Mouse (Mus musculus) spleen, postnatal 14 days (tissue): ENCODE results near the gene Opcml.

Source experiments
- DNase-seq, 2 experiments: peaks; one replicate each; pipeline ENCODE4 v3.0.0; 2021 to 2022; ENCODE audit warnings: low spot score in 2 of 2

The Opcml gene

GRCm38 (mm10) chr9:28319021-28319755, 528.6 kb downstream of the Opcml start:
- no peak for DNase-seq

GRCm38 (mm10) chr9:28319802-28320201, 529.2 kb downstream of the Opcml start:
- DNase-seq: no peak

- DNase-seq: no peak
Observed at GRCm38 (mm10) chr9:28327985-28328384, 537.4 kb downstream of the Opcml start.

GRCm38 (mm10) chr9:28328434-28328833, 537.9 kb downstream of the Opcml start:
- no peak for DNase-seq

GRCm38 (mm10) chr9:28329477-28329876, 538.9 kb downstream of the Opcml start:
- DNase-seq: no peak

- DNase-seq: no peak
Observed at GRCm38 (mm10) chr9:28336511-28337208, 546.1 kb downstream of the Opcml start.

GRCm38 (mm10) chr9:28337837-28338236, 547.3 kb downstream of the Opcml start:
- DNase-seq: no peak

- DNase-seq: no peak
Observed at GRCm38 (mm10) chr9:28354978-28355377, 564.4 kb downstream of the Opcml start.

- no peak for DNase-seq
Observed at GRCm38 (mm10) chr9:28357946-28358345, 567.4 kb downstream of the Opcml start.

GRCm38 (mm10) chr9:28360691-28361090, 570.1 kb downstream of the Opcml start:
- DNase-seq: no peak

GRCm38 (mm10) chr9:28364473-28365159, 574.0 kb downstream of the Opcml start:
- DNase-seq: no peak

- no peak for DNase-seq
Observed at GRCm38 (mm10) chr9:28365160-28365473, 574.5 kb downstream of the Opcml start.

GRCm38 (mm10) chr9:28386527-28387175, 596.1 kb downstream of the Opcml start:
- no peak for DNase-seq

GRCm38 (mm10) chr9:28395222-28395621, 604.6 kb downstream of the Opcml start:
- DNase-seq: no peak

- no peak for DNase-seq
Observed at GRCm38 (mm10) chr9:28395638-28396037, 605.1 kb downstream of the Opcml start.

GRCm38 (mm10) chr9:28402770-28403650, 612.4 kb downstream of the Opcml start:
- DNase-seq: no peak

- no peak for DNase-seq
Observed at GRCm38 (mm10) chr9:28403831-28404562, 613.4 kb downstream of the Opcml start.

- DNase-seq: no peak
Observed at GRCm38 (mm10) chr9:28404616-28405015, 614.0 kb downstream of the Opcml start.

- no peak for DNase-seq
Observed at GRCm38 (mm10) chr9:28405816-28406215, 615.2 kb downstream of the Opcml start.

- no peak for DNase-seq
Observed at GRCm38 (mm10) chr9:28420808-28421207, 630.2 kb downstream of the Opcml start.

- DNase-seq: no peak
Observed at GRCm38 (mm10) chr9:28423407-28423806, 632.8 kb downstream of the Opcml start.
